Mouse (Mus musculus) pancreas, adult 10 weeks (tissue): ENCODE data around the gene Hist3h2ba. TPM values are rescaled to one million over a fixed set of nuclear protein-coding genes. Genes with fewer than 3 reads are reported as not detected.

ENCODE experiments used
- polyA plus RNA-seq: library from polyadenylated mRNA; stranded (reverse); fragments of 350-450 nt; fragmentation: Illumina TruSeq; extraction: RNeasy Lipid Tissue Mini Kit (QIAGEN cat#74804); gene quantifications from one replicate; pipeline ENCODE4 v1.2.3, GENCODE M21; 2015; ENCODE audit warnings: low read depth, low replicate concordance; ENCODE audit not compliant: insufficient read depth

The Hist3h2ba gene
- polyA plus RNA-seq, result not detected

GRCm38 (mm10) chr11:58948542-58949479 lies at the start of gene Hist3h2ba:
Hist3h2ba (plus strand) TSS chr11:58948920.

GRCm38 (mm10) chr11:58903511-58904409 lies 45.0 kb upstream of the Hist3h2ba start, which contains the start of gene Zfp39:
Zfp39 (minus strand) TSS chr11:58904225.

GRCm38 (mm10) chr11:58917745-58918366 lies 30.9 kb upstream of the Hist3h2ba start, which contains the start of gene Btnl10:
Btnl10 (plus strand) TSS chr11:58917908.

GRCm38 (mm10) chr11:58938322-58939087 lies 10.2 kb upstream of the Hist3h2ba start, which contains the start of gene Rnf187:
Rnf187 (minus strand) TSS chr11:58938916.

GRCm38 (mm10) chr11:58954420-58955142 lies 5.9 kb downstream of the Hist3h2ba start, which contains the start of the genes Hist3h2a and Trim17:
Hist3h2a (plus strand) TSS chr11:58954685.
Trim17 (plus strand) TSS chr11:58954685.

GRCm38 (mm10) chr11:58978027-58978705 lies 29.4 kb downstream of the Hist3h2ba start, which contains the start of gene Trim11:
Trim11 (plus strand) TSS chr11:58978093.

Other genes starting within 250 kb of the Hist3h2ba start
- not detected for gene Olfr319, start 249.8 kb upstream of the Hist3h2ba start, polyA plus RNA-seq
- gene Olfr318, start 224.9 kb upstream of the Hist3h2ba start, polyA plus RNA-seq, result not detected
- not detected for gene Olfr317, start 209.7 kb upstream of the Hist3h2ba start, polyA plus RNA-seq
- gene Olfr316, start 196.2 kb upstream of the Hist3h2ba start, polyA plus RNA-seq, result not detected
- not detected for gene Olfr315, start 175.7 kb upstream of the Hist3h2ba start, polyA plus RNA-seq
- gene Olfr314, start 166.0 kb upstream of the Hist3h2ba start, polyA plus RNA-seq, result not detected
- gene Fam183b, start 147.0 kb upstream of the Hist3h2ba start, polyA plus RNA-seq, result 10.9 TPM
- gene Olfr313, start 133.9 kb upstream of the Hist3h2ba start, polyA plus RNA-seq, result not detected
- not detected for gene Olfr312, start 119.7 kb upstream of the Hist3h2ba start, polyA plus RNA-seq
- gene Olfr311, start 109.7 kb upstream of the Hist3h2ba start, polyA plus RNA-seq, result not detected
- gene Gm12258, start 101.8 kb upstream of the Hist3h2ba start, polyA plus RNA-seq, result 3.5 TPM
- gene 2810021J22Rik, start 81.7 kb upstream of the Hist3h2ba start, polyA plus RNA-seq, result 2.1 TPM
- 0.94 TPM for gene Zfp39, start 44.7 kb upstream of the Hist3h2ba start, polyA plus RNA-seq
- gene Btnl10, start 31.0 kb upstream of the Hist3h2ba start, polyA plus RNA-seq, result not detected
- gene Rnf187, start 10.0 kb upstream of the Hist3h2ba start, polyA plus RNA-seq, result 27.0 TPM
- 4.9 TPM for gene Hist3h2a, start 5.8 kb downstream of the Hist3h2ba start, polyA plus RNA-seq
- gene Trim17, start 5.8 kb downstream of the Hist3h2ba start, polyA plus RNA-seq, result not detected
- 11.7 TPM for gene Trim11, start 29.2 kb downstream of the Hist3h2ba start, polyA plus RNA-seq
- 0.20 TPM for gene Obscn, start 187.5 kb downstream of the Hist3h2ba start, polyA plus RNA-seq
- 0.92 TPM for gene Iba57, start 214.8 kb downstream of the Hist3h2ba start, polyA plus RNA-seq
- gene Gjc2, start 234.3 kb downstream of the Hist3h2ba start, polyA plus RNA-seq, result 0.63 TPM
- 44.7 TPM for gene Guk1, start 243.3 kb downstream of the Hist3h2ba start, polyA plus RNA-seq